Mouse (Mus musculus) liver, embryonic 11.5 days (tissue): ENCODE data around the gene Vapb. TPM values are rescaled to one million over a fixed set of nuclear protein-coding genes. Genes with fewer than 3 reads are reported as not detected.
"Not testable (repeated sequence)": the region's sequence is repeated elsewhere in the genome, so short reads cannot be mapped to it uniquely, and the experiment has no call there.

ENCODE experiments used
- ATAC-seq: fragments of 200-750 bp; cut with Nextera tagmentation; replicated peaks from 2 replicates; pipeline ENCODE4 v1.8.0; 2017; ENCODE audit warnings: moderate number of reproducible peaks, mild to moderate bottlenecking, moderate TSS enrichment, moderate library complexity; ENCODE audit not compliant: low FRiP score
- DNase-seq: peaks from one replicate; pipeline ENCODE4 v3.0.0-alpha.2; 2017; ENCODE audit warnings: low spot score
- H3K27ac ChIP-seq: fragments of 300-500 bp; sonication (generic); 2 replicates; pipeline ENCODE4 v1.5.1; 2014; ENCODE audit warnings: mild to moderate bottlenecking, low read depth, low read length, control low read depth
- H3K27me3 ChIP-seq: fragments of 300-500 bp; sonication (generic); replicated peaks from 2 replicates; pipeline ENCODE4 v1.6.1; 2014; ENCODE audit warnings: low read length, mixed read lengths; ENCODE audit not compliant: control insufficient read depth, insufficient read depth
- H3K36me3 ChIP-seq: fragments of 300-500 bp; sonication (generic); 2 replicates; pipeline ENCODE4 v1.6.1; 2014; ENCODE audit warnings: mild to moderate bottlenecking, low read length, moderate library complexity, mixed read lengths; ENCODE audit not compliant: control insufficient read depth, insufficient read depth
- H3K4me1 ChIP-seq: fragments of 300-500 bp; sonication (generic); replicated peaks from 2 replicates; pipeline ENCODE4 v1.6.1; 2014; ENCODE audit warnings: low read length, mixed read lengths; ENCODE audit not compliant: control insufficient read depth, insufficient read depth
- H3K4me2 ChIP-seq: fragments of 300-500 bp; sonication (generic); 2 replicates; pipeline ENCODE4 v1.6.1; 2014; ENCODE audit warnings: mild to moderate bottlenecking, control low read depth, moderate library complexity
- H3K4me3 ChIP-seq: fragments of 300-500 bp; sonication (generic); 2 replicates; pipeline ENCODE4 v1.5.1; 2014; ENCODE audit warnings: low read depth, low read length, control low read depth
- H3K9ac ChIP-seq: fragments of 300-500 bp; sonication (generic); 2 replicates; pipeline ENCODE4 v1.6.1; 2014; ENCODE audit warnings: low read depth, low read length, control low read depth
- H3K9me3 ChIP-seq: fragments of 300-500 bp; sonication (generic); 2 replicates; pipeline ENCODE4 v1.6.1; 2016; ENCODE audit warnings: low read length, inconsistent platforms, mixed read lengths; ENCODE audit not compliant: control insufficient read depth
- WGBS: fragments of 180-500 bp; shearing (Covaris S2); extraction: QIAGEN DNeasy Blood & Tissue Kit; methylation state at CpG from one replicate; pipeline ENCODE4 v1.1.7; 2014; 5-methylcytosine and 5-hydroxymethylcytosine counted together
- polyA plus RNA-seq: library from polyadenylated mRNA; unstranded; fragments of >200 nt; fragmentation: Nextera tagmentation; extraction: Ambion mirVana; gene quantifications from 2 replicates; pipeline ENCODE4 v1.2.1, GENCODE M21; 2014

Gene Vapb
- polyA plus RNA-seq, 1 experiment from 2014 or later: 10.7 TPM

DNA sequence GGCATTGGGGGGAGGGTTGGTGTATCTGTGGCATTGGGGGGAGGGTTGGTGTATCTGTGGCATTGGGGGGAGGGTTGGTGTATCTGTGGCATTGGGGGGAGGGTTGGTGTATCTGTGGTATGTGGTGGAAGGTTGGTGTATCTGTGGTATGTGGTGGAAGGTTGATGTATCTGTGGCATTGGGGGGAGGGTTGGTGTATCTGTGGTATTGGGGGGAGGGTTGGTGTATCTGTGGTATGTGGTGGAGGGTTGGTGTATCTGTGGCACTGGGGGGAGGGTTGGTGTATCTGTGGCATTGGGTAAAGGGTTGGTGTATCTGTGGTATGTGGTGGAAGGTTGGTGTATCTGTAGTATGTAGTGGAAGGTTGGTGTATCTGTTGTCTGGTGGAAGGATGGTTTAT is 29.7 kb upstream of the Vapb start:
- H3K36me3 ChIP-seq, H3K27ac ChIP-seq, DNase-seq, H3K27me3 ChIP-seq, H3K4me1 ChIP-seq, H3K9me3 ChIP-seq, ATAC-seq, H3K4me3 ChIP-seq, H3K4me2 ChIP-seq, H3K9ac ChIP-seq: not testable (repeated sequence)

DNA sequence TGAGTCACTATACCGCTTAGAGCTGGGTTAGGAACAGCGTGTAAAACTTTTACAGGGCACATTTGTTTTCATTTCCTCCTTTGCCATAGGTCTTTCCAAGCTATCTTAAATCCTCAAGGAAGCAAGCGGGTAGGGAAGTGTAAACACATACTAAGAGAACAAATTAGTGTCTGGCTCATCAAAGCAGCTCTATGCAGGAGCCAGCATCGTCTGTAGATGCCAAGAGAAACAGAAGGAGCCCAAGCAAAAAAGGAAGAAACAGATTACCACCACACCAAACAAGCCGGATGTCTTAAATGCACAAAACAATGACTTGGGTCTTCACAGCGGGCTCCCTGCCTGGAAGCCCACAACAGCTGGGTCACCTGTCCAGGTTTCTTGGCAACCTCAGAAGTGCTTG is 27.1 kb upstream of the Vapb start:
- no peak overlapping the region for H3K4me3 ChIP-seq
- H3K36me3 ChIP-seq: peaks cover 2% of the 10 kb centered on the region; the same call in 1 of the 2 replicates
- no peaks in the 10 kb centered on the region for H3K27me3 ChIP-seq
- DNase-seq (no peak), ATAC-seq (no peak)
- H3K9ac ChIP-seq: no peak overlapping the region
- no peaks in the 10 kb centered on the region for H3K9me3 ChIP-seq
- 75% methylated on average over 6 of the region's 6 CpGs for WGBS
- H3K4me1 ChIP-seq: no peaks in the 10 kb centered on the region
- no peak overlapping the region for H3K27ac ChIP-seq
- no peak overlapping the region for H3K4me2 ChIP-seq

DNA sequence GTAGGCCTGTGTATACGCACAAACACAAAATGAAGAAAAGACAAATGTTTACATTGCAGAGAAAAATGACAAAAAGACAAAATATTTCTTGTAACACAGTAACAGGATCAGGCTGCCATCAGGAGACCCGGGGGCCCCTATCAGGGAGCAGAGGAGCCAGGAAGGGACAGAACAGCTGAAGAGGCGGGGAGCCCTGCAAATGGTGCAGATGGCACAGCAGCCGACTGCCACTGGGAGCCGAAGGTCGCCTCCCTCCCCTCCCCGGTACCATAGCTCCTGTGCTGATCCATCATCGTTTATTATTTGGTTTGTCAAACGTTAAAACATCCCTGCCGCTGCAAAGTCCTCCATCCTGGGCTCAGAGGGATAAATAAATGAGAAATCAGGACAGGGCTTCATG is 24.7 kb upstream of the Vapb start:
- H3K4me3 ChIP-seq: no peak overlapping the region
- 58% methylated on average over 10 of the region's 10 CpGs for WGBS
- no peak overlapping the region for H3K27ac ChIP-seq
- H3K36me3 ChIP-seq: peaks cover 2% of the 10 kb centered on the region; the same call in 1 of the 2 replicates
- H3K9me3 ChIP-seq: no peaks in the 10 kb centered on the region
- no peaks in the 10 kb centered on the region for H3K4me1 ChIP-seq
- H3K4me2 ChIP-seq: no peak overlapping the region
- no peak overlapping the region for H3K9ac ChIP-seq
- no peak for ATAC-seq
- no peaks in the 10 kb centered on the region for H3K27me3 ChIP-seq
- no peak for DNase-seq

DNA sequence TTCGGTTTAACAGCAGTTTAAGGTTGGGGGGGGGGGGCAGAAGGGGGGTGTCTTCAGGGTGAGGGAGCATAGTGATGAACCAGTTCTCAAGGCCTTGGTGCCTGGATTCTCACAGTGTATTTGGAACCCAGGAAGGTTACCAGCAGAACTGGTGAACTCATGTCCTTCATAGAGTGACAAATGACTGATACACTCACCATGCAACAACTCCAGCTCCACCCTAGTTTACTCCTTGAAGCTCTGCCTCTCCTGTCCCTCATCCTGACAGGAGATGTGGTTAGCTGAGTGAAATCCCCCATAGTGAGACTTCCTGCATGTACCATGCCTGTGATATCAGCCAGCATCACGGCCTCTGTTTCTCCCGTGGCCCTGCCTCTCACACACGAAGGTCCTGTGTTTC is 24.1 kb upstream of the Vapb start:
- Histone ChIP-seq H3K4me1 (no peaks in the 10 kb centered on the region), H3K9me3 (no peaks in the 10 kb centered on the region), H3K4me3 (no peak overlapping the region), H3K9ac (no peak overlapping the region), H3K4me2 (no peak overlapping the region), H3K27ac (no peak overlapping the region), H3K27me3 (no peaks in the 10 kb centered on the region), H3K36me3 (no peaks in the 10 kb centered on the region)
- no peak for ATAC-seq
- 72% methylated on average over 4 of the region's 4 CpGs for WGBS
- no peak for DNase-seq

DNA sequence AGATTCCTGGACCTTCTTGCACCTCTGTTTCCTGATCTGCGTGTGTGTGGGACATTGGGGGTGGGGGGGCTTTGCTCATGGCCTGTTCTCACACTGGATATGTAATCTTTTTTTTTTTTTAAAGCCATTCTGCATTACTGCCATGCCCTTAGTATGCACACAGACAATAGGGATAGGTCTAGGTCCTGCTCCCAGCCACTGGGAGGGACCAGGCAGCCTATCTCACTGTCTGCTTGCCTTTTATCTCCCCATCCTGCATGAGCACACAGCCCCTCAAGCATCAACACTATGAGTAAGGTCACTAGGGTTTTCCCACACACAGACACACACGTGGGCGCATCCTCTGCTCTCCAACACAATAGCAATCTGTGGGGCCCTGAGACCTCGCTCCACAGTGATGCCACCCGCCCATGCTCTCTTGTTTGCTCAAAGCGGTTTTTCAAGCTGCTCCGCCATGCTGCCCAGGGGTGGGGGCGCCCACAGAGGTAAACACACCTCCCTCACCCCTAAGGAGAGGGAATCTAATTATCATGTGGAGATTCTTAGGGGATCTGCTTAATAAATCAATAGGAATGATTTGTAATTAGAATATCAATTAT is 22.6 kb upstream of the Vapb start:
- Histone ChIP-seq H3K36me3 (no peaks in the 10 kb centered on the region), H3K4me2 (no peak overlapping the region), H3K27ac (no peak overlapping the region), H3K4me1 (no peaks in the 10 kb centered on the region), H3K4me3 (no peak overlapping the region), H3K27me3 (no peaks in the 10 kb centered on the region), H3K9me3 (no peaks in the 10 kb centered on the region), H3K9ac (no peak overlapping the region)
- WGBS: 70% methylated on average over 8 of the region's 8 CpGs
- ATAC-seq (no peak), DNase-seq (no peak)

DNA sequence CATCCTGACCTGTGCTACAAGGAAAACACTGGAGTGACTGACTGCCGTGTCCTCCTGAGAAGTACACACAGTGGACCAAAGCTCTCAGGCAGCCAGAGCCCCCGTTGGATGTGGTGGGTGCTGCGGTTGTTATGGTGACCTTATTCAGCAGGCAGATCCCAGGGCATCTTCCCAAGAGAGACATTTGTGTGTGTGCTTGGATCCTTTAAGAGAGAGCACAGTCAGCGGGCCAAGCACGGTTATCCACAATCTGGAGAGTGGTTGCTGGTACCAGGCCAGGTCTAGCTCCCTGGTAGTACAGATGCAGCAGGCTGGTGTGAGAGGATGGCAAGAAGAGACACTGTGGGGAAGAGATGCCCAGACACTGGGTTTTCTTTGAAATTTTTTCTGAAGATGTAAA is 20.3 kb upstream of the Vapb start:
- no peak overlapping the region for H3K9ac ChIP-seq
- DNase-seq (no peak), ATAC-seq (no peak)
- H3K4me2 ChIP-seq: no peak overlapping the region
- H3K4me1 ChIP-seq: no peaks in the 10 kb centered on the region
- H3K27me3 ChIP-seq: no peaks in the 10 kb centered on the region
- no peaks in the 10 kb centered on the region for H3K36me3 ChIP-seq
- no peaks in the 10 kb centered on the region for H3K9me3 ChIP-seq
- no peak overlapping the region for H3K27ac ChIP-seq
- 90% methylated on average over 5 of the region's 5 CpGs for WGBS
- no peak overlapping the region for H3K4me3 ChIP-seq

DNA sequence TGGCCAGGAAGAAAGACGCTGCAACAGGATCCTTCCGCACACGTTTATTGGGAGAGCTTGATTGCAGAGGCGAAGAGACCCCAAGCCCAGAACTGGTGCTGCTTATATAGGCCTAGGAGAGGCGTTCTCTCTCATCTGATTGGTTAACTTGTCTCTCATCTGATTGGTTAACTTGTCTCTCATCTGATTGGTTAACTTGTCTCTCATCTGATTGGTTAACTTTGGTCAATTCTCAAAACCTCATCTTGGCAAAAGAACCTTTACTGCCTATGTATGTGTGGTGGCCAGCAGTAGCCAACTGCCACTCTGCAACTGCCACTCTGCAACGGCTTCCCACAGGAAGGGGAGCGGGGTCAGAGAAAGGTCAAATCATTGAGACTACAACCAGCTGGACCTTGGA is 18.2 kb upstream of the Vapb start, which contains the start of gene 1700010B08Rik:
TSS of gene 1700010B08Rik (plus strand) at position 301 of the 400 bp plus-strand sequence.
- not testable (repeated sequence) for H3K9me3 ChIP-seq, H3K36me3 ChIP-seq, DNase-seq, H3K9ac ChIP-seq, H3K27ac ChIP-seq, H3K4me3 ChIP-seq, H3K4me2 ChIP-seq, H3K27me3 ChIP-seq, ATAC-seq, H3K4me1 ChIP-seq
- WGBS: 85% methylated on average over 6 of the region's 7 CpGs

DNA sequence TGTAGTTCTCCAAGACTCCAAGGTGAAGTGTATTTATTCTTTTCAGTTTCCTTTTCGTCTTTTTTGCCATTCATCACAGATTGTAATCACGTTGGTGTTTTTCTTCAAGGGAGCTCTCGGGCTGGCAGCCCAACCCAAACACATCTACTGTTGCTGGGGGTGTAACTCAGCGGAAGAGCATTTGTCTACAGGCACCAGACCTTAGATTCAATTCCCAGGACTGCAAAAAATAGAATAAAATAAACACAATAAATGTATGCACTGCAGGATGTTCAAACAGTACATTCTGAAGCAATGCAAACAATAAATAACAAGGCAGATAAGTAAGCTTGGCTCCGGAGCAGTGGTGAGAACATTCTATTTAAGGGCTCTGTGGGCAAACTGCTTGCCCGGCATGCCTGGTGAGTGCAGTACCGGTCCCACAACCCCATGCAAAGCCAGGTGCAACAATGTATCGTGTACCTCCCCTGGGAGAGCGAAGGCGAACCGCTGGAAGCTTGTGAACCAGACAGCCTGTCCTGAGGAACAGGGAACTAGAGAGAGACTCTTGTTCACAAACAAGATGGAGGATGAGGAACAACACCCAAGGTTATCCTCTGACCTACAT is 15.0 kb upstream of the Vapb start:
- Histone ChIP-seq H3K9me3 (no peaks in the 10 kb centered on the region), H3K4me1 (0 out of 2 replicates have a peak, but pooled peaks cover 2% of the 10 kb centered on the region), H3K27me3 (no peaks in the 10 kb centered on the region), H3K27ac (no peak overlapping the region), H3K4me2 (no peak overlapping the region), H3K4me3 (no peak overlapping the region), H3K36me3 (no peaks in the 10 kb centered on the region), H3K9ac (no peak overlapping the region)
- WGBS: 71% methylated on average over 11 of the region's 11 CpGs
- ATAC-seq (no peak), DNase-seq (no peak)

DNA sequence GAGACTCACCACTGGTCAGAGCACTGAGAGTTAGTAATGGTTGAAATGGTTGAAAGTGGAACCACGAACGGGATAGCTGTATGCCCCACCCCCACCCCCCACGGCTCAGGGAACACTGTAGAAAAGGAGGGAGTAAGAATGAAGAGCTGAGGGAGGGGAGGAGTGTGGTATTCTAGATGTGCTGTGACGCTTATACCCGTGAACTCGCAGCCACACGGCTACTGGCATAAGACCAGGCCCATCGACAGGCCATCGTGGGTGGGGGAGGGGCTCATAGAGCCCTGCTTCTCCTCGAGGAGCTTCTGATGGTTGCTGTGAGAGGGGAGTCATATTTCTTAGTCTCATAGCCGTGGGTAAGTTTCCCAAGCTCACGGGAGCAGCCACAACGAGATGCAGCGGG is 12.9 kb upstream of the Vapb start:
- WGBS: 59% methylated on average over 14 of the region's 14 CpGs
- Histone ChIP-seq H3K36me3 (no peaks in the 10 kb centered on the region), H3K9me3 (no peaks in the 10 kb centered on the region), H3K9ac (no peak overlapping the region), H3K4me2 (no peak overlapping the region), H3K4me3 (no peak overlapping the region), H3K27ac (no peak overlapping the region), H3K27me3 (no peaks in the 10 kb centered on the region), H3K4me1 (0 out of 2 replicates have a peak, but pooled peaks cover 2% of the 10 kb centered on the region)
- ATAC-seq (0 out of 2 replicates have a peak, but pooled peaks have one; percentile 5), DNase-seq (no peak)
